Mouse (Mus musculus) G1E (cell line): ENCODE data around the gene Sbf2. TPM values are rescaled to one million over a fixed set of nuclear protein-coding genes. Genes with fewer than 3 reads are reported as not detected.
"Not testable (repeated sequence)": the region's sequence is repeated elsewhere in the genome, so short reads cannot be mapped to it uniquely, and the experiment has no call there.

Source experiments
- ATAC-seq: 2 replicates; pipeline ENCODE4 v1.8.0; 2016; ENCODE audit warnings: mild to moderate bottlenecking; ENCODE audit not compliant: insufficient number of reproducible peaks, poor library complexity, low FRiP score, severe bottlenecking; ENCODE audit errors: extremely low read depth
- DNase-seq: peaks from one replicate; pipeline ENCODE4 v3.0.0; 2012; ENCODE audit warnings: low spot score
- H3K27me3 ChIP-seq: 2 replicates; pipeline ENCODE4 v1.6.1; 2012; ENCODE audit warnings: mild to moderate bottlenecking, low read length, inconsistent platforms; ENCODE audit not compliant: insufficient read depth
- H3K36me3 ChIP-seq: replicated peaks from 2 replicates; pipeline ENCODE3; 2012; ENCODE audit warnings: mild to moderate bottlenecking, inconsistent platforms
- H3K4me1 ChIP-seq: 2 replicates; pipeline ENCODE4 v1.6.1; 2012; ENCODE audit warnings: low read depth, low read length, inconsistent platforms, mixed read lengths; ENCODE audit not compliant: insufficient read depth
- H3K4me3 ChIP-seq: 2 replicates; pipeline ENCODE4 v1.5.1; 2012; ENCODE audit warnings: low read depth, mild to moderate bottlenecking, inconsistent platforms, low read length, moderate library complexity, mixed read lengths
- H3K9me3 ChIP-seq: replicated peaks from 2 replicates; pipeline ENCODE4 v1.6.1; 2012; ENCODE audit warnings: inconsistent platforms
- CTCF ChIP-seq: IDR thresholded peaks from 2 replicates; pipeline ENCODE4 v1.5.1; 2012; ENCODE audit warnings: low read depth, low read length, inconsistent platforms, mixed read lengths
- GATA1 ChIP-seq: IDR thresholded peaks from 2 replicates; pipeline ENCODE4 v1.6.1; 2012; ENCODE audit warnings: borderline replicate concordance, low read length, inconsistent platforms, mixed read lengths
- GATA2 ChIP-seq: IDR thresholded peaks from 2 replicates; pipeline ENCODE4 v1.6.1; 2012; ENCODE audit warnings: low read depth, low read length, inconsistent platforms, borderline replicate concordance
- POLR2AphosphoS5 ChIP-seq: IDR thresholded peaks from 2 replicates; pipeline ENCODE4 v1.6.1; 2012; ENCODE audit warnings: low read depth, low read length, inconsistent platforms; ENCODE audit not compliant: insufficient replicate concordance
- TAL1 ChIP-seq: conservative IDR thresholded peaks from 2 replicates; pipeline ENCODE4 v1.6.1; 2012; ENCODE audit warnings: low read depth, low read length, inconsistent platforms, mixed read lengths
- polyA plus RNA-seq: library from polyadenylated mRNA; stranded (reverse); fragments of >175 nt; gene quantifications from 2 replicates; pipeline ENCODE4 v1.2.3, GENCODE M21; 2012
- total RNA-seq, 2 experiments: library from RNA; stranded (forward) in 1 of 2; stranded (reverse) in 1 of 2; fragments of 200-1000 nt in 1 of 2; fragments of >200 nt in 1 of 2; fragmentation: Nextera tagmentation in 1 of 2; gene quantifications; 2 replicates each; pipeline ENCODE4 v1.2.3; 2014 to 2017

Sbf2 gene
- total and polyA plus RNA-seq, 3 experiments: 0.49 TPM; not detected in 2

DNA sequence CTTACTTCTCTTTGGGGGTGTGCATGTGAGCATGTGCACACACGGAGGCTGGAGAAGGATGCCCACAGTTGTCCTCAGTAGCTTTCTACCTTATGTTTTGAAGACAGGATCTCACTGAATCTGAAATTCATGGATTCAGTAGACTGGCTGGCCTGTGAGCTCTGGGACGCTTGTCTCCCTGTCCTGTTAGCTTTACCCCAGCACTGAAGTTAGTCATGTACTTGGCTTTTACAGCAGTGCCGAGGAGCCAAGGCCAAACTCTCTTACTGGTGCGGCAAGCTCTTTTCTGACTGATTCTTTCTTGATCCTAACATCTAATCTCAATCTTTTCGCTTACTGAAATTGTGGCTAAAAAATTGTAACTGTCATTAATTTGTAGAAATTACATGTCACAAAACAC, 151.3 kb downstream of the Sbf2 start:
- H3K4me1 ChIP-seq: no peaks in the 10 kb centered on the region
- H3K9me3 ChIP-seq: no peaks in the 10 kb centered on the region
- DNase-seq (no peak), ATAC-seq (no peak)
- no peaks in the 10 kb centered on the region for H3K36me3 ChIP-seq
- no peak for TF ChIP-seq CTCF
- TF ChIP-seq GATA1: no peak
- no peak for TF ChIP-seq GATA2
- TF ChIP-seq TAL1: no peak
- TF ChIP-seq POLR2AphosphoS5: no peak
- no peak overlapping the region for H3K4me3 ChIP-seq
- H3K27me3 ChIP-seq: no peaks in the 10 kb centered on the region; the same call in 1 of the 2 replicates

DNA sequence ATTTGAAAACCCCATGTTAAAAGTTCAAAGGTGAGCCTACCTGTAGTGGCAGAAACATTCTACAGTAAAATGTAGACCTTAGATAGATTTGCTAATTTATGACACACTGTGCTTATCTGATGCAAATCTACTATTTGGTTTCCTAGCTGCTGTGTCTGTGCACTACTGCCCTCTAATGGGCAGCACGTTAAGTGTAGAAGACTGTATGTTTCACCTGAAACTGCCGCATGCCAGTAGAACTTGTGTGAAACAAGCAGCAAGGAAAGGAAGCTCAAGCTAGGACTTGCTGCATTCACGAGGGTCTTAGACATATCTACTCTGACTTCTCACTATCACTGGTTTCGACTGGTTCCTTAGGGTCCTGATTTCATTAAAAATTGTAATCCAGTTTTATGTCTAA, 182.4 kb downstream of the Sbf2 start:
- TF ChIP-seq GATA1 (no peak), CTCF (peak; percentile 41; the same call in 1 of the 2 replicates)
- no peak for ATAC-seq
- no peak overlapping the region for H3K4me3 ChIP-seq
- no peaks in the 10 kb centered on the region for H3K4me1 ChIP-seq
- no peaks in the 10 kb centered on the region for H3K9me3 ChIP-seq
- DNase-seq: no peak
- H3K27me3 ChIP-seq: no peaks in the 10 kb centered on the region
- H3K36me3 ChIP-seq: no peaks in the 10 kb centered on the region

DNA sequence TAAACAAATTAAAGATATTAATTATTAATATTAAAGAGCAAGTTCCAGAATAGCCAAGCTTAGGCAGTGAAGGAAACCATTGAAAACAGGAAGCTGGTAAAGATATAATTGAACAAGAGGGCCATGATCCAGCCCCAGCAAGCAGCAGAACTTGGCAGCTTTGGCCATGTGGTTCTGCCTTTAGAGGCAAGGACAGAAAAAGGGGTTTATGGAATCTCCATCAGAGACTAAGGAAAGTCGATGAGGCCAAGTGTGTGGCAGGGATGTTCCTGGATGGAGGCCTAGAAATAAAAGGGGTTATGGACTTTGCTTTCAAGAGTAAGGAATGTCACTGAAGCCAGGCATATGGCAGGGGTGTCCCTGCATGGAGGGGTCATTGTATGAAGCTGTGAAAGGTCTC, 198.4 kb downstream of the Sbf2 start:
- Histone ChIP-seq H3K36me3 (no peaks in the 10 kb centered on the region), H3K9me3 (no peaks in the 10 kb centered on the region), H3K27me3 (0 out of 2 replicates have a peak, but pooled peaks cover 2% of the 10 kb centered on the region), H3K4me3 (no peak overlapping the region), H3K4me1 (no peaks in the 10 kb centered on the region)
- DNase-seq: no peak
- TF ChIP-seq POLR2AphosphoS5 (no peak), GATA1 (no peak)
- ATAC-seq: no peak

DNA sequence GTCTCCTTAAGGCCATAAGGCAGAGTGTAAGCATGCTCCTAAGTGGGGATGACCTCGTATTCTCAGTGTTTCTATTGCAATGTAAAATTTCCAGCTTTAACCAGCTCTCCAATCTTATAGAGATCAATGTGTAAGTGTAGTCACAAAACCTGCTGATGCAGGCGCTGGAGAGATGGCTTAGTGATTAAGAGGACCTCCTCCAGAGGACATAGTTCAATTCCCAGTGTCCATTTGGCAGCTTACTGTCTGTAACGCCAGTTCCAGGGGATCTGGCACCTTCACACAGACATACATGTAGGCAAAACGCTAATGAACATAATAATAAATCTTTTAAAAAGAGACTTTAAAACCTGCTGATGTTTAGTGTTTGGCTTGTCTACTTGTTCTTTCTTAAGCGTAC, 200.4 kb downstream of the Sbf2 start:
- Histone ChIP-seq H3K4me1 (no peaks in the 10 kb centered on the region), H3K4me3 (no peak overlapping the region), H3K9me3 (no peaks in the 10 kb centered on the region), H3K36me3 (no peaks in the 10 kb centered on the region), H3K27me3 (no peaks in the 10 kb centered on the region)
- no peak for TF ChIP-seq POLR2AphosphoS5
- TF ChIP-seq TAL1: no peak
- no peak for TF ChIP-seq GATA2
- no peak for TF ChIP-seq GATA1
- TF ChIP-seq CTCF: no peak
- ATAC-seq (no peak), DNase-seq (no peak)

DNA sequence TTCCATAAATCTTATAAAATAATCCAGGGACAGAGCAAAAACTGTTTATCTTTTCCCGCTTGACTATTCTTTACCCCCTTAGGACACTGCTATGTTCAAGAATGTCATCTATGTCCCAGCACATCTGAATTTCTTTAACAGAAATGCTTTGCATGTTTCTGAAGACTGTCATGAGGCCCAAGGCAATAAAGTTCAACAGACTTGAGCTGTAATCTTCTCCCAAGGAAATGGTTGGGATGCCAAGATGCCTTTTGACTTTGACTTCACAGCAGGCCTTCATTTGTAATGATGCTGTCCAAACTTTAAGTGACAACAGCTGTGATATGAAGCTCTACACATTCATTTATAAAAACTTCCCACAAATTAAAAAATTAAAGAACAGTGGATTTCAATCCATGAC, 212.6 kb downstream of the Sbf2 start:
- Histone ChIP-seq H3K36me3 (no peaks in the 10 kb centered on the region), H3K4me1 (no peaks in the 10 kb centered on the region), H3K27me3 (no peaks in the 10 kb centered on the region), H3K9me3 (no peaks in the 10 kb centered on the region), H3K4me3 (no peak overlapping the region)
- no peak for ATAC-seq
- no peak for DNase-seq
- TF ChIP-seq GATA2 (no peak), POLR2AphosphoS5 (no peak), GATA1 (no peak), TAL1 (no peak), CTCF (no peak)

DNA sequence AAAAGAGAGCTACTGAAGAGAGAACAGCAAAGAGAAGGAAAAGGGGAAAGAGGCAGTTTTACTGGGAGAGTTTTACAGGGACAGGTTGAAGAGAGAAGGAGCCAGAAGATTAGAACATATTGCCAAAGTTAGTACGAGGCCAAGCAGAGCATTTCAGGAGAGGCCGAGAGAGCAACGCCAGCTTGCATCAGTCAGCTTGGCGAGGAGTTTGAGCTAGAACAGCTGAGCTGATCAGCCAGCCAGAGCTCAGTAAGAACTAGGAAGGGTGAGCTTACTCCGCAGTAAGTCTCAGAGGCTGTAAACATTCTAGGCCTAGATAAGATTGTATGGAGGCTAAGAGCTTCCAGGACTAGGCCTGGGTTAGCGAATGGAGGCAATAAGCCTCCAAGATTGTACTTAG, 222.1 kb downstream of the Sbf2 start:
- TF ChIP-seq POLR2AphosphoS5: no peak
- DNase-seq: no peak

DNA sequence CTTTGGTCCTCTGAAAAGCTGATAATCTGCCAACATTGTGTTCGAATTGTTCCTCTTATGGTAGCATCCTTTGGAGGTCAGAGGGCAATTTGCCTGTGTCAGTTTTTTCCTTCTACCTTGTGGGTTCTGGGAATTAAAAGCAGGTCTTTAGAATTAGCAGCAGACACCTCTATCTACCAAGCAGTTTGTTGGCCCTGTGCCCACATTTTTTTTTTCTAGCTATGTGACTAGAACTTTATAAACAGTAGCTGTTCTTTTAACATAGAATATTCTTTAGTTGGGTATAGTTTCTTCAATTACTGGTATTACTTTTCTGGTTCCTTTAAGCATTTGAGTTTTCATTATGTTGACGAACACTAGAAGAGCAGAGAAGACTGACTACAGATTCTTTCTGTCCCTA, 223.1 kb downstream of the Sbf2 start:
- Histone ChIP-seq H3K27me3 (no peaks in the 10 kb centered on the region), H3K36me3 (no peaks in the 10 kb centered on the region), H3K4me1 (no peaks in the 10 kb centered on the region), H3K4me3 (no peak overlapping the region), H3K9me3 (no peaks in the 10 kb centered on the region)
- no peak for TF ChIP-seq TAL1
- no peak for TF ChIP-seq GATA2
- TF ChIP-seq CTCF: no peak
- TF ChIP-seq POLR2AphosphoS5: no peak
- no peak for TF ChIP-seq GATA1
- ATAC-seq (no peak), DNase-seq (no peak)

More for the DNA sequence above, 222.1 kb downstream of the Sbf2 start:
- no peak for ATAC-seq
- H3K4me3 ChIP-seq: no peak overlapping the region
- no peaks in the 10 kb centered on the region for H3K9me3 ChIP-seq
- H3K27me3 ChIP-seq: no peaks in the 10 kb centered on the region
- H3K36me3 ChIP-seq: no peaks in the 10 kb centered on the region
- H3K4me1 ChIP-seq: no peaks in the 10 kb centered on the region

DNA sequence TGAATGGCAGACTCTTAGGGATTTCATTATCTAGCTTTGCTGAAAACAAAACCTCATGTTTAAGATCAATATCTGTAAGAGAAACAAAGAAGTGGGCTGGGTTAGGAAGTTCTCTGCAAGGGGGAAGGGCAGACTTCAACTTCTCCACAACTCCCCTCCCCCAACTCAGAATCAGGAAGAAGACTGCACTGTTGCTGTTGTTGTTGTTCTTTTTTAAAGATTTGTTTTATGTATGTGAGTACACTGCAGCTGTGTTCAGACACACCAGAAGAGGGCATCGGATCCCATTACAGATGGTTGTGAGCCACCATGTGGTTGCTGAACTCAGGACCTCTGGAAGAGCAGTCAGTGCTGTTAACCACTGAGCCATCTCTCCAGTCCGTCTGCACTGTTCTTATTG, 225.8 kb downstream of the Sbf2 start:
- ATAC-seq, H3K27me3 ChIP-seq, H3K4me3 ChIP-seq, H3K36me3 ChIP-seq, DNase-seq, H3K4me1 ChIP-seq, H3K9me3 ChIP-seq: not testable (repeated sequence)
